Mouse (Mus musculus) kidney, postnatal 36 days (tissue): ENCODE results near the gene Gm49450.
A peak's percentile ranks its signal among the peaks of the same experiment; 100 is the strongest.
"Not testable (repeated sequence)": the region's sequence is repeated elsewhere in the genome, so short reads cannot be mapped to it uniquely, and the experiment has no call there.

Source experiments
- DNase-seq, 2 experiments: peaks; one replicate each; pipeline ENCODE4 v3.0.0; 2021 to 2022; ENCODE audit warnings: mixed read lengths in 2 of 2

The Gm49450 gene

DNA sequence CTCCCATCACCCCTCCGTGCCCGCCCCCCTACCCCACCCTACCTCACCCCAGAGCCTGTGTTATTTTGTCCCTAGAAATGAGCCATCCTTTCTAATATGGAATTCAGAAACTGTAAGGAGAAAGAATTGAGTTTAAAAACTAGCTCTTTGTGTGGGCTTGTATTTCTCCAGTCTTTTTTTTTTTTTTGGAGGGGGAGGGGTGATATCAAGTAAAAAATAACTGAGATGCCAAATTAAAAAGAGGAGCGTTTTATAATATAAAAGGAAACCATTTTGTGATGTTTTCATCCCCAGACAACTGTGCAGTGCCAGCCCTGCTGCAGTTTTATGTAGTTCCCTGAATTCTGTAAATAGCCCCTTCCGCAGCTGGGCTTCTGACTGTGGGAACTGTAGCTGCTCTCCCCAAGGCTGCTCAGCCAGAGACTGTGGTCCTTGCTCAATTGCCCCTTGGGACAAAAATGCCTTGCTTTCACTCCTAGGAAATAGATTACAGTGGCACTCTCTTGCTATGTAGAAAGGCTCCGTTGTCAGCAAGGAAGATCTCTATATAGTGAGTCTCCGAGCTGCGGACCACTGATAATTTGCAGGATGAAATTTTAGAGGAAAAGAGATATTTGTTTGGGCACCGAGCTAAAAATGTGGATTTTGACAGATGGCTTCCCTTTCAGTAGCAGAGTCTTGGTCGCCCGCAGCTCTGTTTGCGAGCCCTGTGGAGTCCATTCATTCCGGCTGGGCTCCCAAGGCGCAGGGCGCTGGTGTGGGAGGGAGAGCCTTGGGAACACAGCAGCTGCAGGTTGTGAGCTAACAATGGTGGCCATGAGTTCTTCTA is 1.3 kb upstream of the Gm49450 start:
- DNase-seq: no peak

DNA sequence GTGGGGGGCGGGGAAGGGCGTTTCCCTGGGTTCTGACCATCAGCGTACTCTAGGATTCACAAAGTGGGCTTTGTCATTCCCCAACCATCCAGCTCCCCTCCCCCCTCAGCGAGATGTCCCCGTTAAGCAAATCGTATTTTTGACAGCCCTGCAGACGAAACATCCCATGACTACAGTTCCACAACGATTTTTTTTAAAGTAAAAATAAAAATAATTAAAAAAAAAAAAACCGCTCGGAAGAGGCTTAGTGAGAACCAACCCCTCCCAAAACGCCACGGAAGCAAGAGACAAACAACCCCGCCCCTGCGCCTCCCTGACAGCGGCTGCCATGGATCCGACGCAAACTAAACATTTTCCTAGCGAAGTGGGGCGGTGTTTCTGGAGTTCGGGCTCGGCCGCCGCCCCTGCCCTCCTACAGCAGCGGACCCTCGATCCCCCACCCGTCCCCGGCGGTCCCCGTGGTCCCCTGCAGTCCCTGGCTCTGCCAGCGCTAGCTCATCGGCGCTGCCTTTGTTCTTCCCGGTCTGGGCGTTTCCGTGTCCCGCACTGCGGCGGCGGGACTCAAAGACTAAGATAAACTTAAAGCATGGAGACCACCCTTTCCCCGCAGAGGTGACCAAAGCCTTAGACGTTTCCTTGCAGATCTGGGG is 475 bp downstream of the Gm49450 start:
- DNase-seq: peak; percentile 72 to 79

DNA sequence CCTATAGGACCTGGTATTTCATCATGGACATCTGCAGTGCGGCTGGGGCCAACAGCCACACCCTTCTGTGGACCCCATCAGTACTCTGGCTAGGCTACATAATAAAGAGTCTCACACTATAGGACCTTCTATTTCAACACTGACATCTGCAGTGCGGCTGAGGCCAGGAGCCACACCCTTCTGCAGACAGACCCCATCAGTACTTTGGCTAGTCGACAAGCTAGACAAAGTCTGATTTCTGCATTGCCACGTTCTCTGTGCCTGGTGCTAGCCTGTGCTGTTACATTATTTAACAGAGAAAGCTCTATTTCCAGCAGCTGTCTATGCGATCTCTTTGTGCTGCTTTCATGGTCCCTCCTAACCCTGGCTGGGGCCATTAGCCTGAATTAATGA is 1.3 kb downstream of the Gm49450 start:
- DNase-seq: no peak

DNA sequence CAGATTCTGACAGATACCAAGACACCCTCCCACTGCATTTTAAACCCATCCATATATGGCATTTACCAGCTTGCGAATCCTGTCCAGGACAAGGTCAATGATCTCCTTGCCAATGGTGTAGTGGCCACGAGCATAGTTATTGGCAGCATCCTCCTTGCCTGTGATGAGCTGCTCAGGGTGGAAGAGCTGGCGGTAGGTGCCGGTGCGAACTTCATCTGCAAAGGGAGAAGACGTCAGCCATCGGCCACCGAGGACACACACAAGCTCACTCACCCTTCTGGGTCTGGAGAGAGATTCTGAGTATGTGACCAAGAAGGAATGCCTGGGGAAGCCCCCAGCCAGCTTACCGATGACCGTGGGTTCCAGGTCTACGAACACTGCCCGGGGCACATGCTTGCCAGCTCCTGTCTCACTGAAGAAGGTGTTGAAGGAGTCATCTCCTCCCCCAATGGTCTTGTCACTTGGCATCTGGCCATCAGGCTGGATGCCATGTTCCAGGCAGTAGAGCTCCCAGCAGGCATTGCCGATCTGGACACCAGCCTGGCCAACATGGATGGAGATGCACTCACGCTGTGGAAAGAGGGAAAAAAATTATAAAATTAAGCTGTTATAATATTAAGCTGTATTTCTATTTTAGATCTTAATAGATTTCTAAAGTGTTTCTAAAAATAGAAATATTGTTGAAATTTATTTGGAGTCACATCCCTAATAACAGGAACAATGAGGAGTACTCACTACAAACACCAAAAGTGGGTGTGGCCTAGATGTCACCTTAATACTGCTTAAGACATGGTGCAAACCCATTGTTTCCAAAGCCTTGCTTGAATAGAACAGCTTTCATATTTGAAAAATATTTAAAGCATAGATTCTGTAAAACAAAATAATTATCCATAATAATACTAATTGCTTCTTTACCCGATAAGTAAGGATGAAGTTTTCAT is 2.0 kb downstream of the Gm49450 start:
- DNase-seq: not testable (repeated sequence)

DNA sequence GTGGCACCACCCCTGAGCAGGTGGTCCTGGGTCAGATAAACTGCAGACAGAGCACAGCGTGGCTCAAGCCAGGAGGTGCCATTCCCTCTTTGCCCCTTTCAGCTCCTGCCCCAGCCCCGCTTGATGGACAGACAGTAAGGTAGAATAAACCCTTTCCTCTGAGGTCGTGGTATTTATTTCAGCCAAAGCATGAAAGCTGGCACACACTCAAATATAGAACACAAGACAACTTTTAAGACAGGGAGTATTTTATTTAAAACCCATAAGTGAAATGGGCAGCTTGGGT is 3.8 kb downstream of the Gm49450 start:
- DNase-seq: no peak

DNA sequence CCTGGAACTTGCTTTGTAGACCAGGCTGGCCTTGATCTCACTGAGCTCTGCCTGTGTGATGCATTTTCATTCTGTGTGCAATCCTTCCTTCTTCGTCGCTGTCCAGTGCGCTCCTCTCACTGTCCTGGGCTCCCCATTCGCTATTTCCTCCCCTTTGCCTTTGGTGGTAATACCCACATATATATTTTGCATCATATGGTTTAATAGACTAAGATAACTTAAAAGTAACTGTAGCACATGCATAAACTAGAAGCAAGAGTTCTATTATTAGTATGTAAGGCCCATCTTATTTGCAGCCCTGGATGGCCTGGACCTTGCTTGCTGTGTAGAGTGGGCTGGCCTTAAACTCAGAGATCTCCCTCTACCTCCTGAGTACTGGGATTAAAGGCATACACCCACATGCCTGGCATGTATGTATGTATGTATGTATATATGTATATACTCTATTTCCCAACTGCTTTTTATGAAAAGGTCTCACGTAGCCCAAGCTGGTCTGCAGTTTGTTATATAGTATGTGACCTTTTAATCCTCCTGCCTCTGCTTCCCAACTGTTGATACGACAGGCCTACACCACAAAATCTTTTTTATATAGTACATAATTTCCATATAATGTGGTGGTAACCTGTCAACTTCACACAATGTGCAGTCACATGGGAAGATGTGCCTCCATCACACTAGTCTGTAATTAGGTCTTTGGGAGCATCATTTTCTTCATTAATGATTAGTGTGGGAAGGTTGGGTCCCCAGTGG is 4.3 kb downstream of the Gm49450 start:
- DNase-seq: no peak

DNA sequence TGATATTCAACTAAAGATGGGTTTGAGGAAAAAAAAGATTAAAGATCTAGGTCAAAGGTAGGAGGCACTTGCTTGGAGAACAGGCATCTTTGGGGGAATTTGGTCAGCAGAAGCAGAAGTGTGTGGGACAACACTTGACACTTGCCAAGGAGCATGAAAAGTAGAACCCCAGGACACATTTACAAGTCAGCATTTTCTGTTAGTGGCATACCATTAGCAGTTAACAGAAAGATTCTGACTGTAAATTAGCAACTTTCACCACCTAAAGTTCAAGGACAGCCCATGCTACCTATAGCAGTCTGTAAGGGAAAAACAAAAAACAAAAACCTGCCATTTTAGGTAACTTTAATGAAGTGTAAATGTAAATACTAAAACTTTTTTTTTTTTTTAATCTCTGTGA is 5.0 kb downstream of the Gm49450 start:
- DNase-seq: no peak

DNA sequence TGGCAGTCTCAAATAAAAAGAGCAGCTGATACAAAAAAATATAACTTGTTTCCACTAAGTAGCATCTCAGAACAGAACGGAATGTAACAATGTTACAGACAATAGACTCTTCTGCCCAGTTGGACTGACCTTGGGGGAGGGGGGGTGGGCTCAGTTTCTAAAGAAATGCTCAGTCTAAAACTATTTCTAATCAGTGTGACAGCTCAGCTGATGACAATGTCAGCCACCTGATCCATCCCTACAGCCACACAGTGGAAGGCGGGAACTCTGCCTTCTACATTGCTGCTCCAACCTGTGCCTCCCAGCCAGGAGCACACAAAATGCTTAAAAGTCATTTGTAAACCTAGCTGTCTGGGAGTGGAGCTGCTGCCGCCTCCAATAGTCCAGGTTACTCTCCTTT is 5.5 kb downstream of the Gm49450 start:
- no peak for DNase-seq

DNA sequence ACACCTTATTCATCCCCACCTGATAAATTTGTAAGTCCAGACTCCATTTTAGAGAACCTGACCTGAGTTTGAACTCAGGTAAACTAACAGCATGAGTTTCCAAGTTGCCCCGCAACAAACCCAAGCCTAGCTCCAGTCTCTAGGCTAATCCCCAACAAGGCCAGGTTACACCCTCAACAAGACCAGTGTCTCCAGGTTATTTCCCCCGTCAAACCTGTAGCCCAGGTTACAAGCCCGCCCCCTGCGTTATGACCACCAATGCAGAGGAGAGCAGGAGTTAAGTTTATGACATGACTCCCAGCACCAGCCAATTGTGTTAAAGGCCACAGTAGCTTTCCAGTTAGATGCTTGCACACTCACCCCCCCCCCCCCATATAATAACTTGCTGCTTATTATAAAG is 10.2 kb downstream of the Gm49450 start:
- no peak for DNase-seq

DNA sequence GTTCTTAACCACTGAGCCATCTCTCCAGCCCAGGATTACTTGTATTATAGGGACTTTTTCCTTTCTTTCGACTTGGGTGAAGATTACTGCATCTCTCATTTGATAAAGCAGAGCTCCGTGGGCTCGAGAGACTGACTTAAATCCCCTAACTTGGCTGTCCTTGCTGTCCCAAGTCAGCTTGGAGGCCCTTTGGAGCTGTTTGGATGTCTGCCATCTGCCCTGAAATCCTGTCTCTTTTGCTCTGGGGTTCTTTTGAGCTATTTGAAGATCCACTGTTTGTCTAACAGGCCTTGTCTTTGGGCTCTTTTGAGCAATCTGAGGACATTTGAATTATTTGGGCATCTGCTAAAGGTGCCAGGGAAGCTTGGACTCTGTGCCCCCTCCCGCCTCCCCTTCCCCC is 11.3 kb downstream of the Gm49450 start:
- DNase-seq: no peak

DNA sequence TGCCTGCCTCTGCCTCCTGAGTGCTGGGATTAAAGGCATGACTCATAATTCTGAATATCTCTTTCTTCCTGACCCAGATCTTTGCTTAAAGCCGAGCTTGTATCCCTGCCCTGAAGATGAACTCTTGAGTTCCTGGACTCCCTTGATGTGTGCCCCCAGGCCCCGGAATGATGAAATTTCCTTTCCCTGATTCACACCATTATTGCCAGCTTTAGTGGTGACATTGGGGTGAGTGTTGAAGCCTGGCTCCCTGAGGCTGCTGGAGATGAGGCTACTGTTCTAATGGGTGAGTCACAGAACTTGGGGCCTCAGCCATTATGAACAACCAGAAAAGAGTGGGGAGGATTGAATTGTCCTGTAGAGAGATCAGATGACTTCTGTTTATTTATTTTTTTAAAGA is 11.8 kb downstream of the Gm49450 start:
- no peak for DNase-seq

DNA sequence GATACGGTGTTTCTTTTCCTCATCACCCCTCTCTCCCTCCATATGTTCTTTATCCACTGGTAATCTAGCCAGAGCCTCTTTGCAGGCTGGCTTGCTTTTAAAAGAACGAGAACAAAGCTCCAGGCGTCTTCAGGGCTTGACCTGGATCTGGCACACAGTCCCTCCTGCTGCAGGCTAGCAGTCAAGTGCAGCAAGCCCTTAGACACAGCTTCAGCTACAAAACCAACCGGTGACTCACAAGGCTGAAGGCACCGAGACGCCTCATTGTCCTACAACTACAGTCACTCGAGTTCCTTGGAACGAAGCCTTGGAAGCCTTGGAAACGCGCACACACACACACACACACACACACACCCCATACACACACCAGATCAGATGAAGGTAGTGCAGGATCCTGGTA is 12.5 kb downstream of the Gm49450 start:
- DNase-seq: no peak

DNA sequence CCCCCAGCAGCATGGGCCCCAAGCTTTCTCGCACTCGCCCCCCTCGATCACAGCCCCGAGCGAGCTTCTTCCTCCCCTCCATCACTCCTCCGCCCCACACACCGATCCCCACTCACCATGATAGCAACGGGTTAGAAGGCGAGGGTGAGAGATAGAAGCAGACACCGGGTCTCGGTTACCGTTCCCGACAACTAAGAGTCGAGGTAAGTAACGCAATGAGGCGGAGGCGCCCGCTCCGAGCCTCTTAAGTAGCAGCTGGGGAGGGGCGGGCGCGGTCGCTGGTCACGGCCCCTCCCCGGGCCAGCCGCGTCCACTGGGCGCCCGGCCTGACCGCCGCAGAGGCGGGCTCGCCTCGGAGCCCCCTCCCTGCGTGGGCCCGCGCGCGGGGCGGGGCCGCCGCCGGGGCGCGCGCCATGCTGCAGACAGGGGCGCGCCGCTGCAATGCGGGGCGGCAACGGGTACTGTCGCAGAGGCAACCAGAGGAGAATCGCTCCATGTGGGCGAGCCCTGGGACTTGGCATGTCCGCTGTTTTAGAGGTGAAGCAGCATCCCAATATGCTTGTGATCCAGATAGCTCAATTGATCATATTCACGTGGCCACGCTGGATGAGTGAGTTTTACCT is 19.0 kb downstream of the Gm49450 start, which contains the start of gene Tuba1b:
TSS of gene Tuba1b (minus strand) at position 349 of the 623 bp plus-strand sequence.
- DNase-seq: peak; percentile 93 to 95

DNA sequence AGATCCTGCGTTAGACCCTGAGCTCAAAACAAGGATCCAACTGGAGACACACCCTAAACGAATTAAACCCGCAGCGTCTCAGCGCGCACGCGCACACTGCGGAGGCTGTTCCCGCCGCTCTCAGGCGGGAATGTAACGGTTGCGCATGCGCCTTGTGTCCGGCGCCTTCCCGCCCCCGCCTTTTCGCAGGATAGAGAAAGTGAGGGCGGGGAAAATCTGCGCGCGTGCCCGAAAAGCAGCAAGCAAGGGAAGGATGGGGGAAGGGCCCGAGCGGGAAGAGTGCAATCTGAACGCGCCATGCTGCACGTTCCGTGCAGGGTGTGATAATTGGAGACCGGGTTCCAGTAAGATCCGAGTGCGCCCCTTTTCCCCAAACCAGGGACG is 19.5 kb downstream of the Gm49450 start:
- DNase-seq: peak; percentile 98 to 99

DNA sequence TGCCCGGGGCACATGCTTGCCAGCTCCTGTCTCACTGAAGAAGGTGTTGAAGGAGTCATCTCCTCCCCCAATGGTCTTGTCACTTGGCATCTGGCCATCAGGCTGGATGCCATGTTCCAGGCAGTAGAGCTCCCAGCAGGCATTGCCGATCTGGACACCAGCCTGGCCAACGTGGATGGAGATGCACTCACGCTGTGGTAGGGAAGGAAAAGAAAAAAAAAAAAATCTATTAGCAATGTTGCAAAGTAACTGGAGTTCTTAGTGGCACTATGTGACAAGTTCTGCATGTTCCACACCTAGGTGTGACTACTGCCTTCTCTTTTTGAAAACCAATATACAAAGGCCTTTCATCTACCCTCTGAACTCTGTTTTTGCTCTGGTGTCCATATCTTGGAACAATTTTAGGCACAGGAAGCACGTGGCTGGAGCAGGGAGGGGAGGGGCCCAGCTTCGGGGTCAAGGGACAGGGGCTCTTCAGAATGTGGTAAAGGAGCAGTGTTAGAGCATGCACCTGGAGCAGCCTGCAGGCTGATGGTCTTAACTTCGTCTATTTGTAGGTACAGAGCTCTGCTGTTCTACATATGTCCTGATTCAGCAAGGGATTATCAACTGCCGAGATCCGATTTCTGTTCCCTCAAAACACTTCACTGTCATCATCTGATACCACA is 20.2 kb downstream of the Gm49450 start:
- peak in 1 of 2 experiments; percentile 45 for DNase-seq

DNA sequence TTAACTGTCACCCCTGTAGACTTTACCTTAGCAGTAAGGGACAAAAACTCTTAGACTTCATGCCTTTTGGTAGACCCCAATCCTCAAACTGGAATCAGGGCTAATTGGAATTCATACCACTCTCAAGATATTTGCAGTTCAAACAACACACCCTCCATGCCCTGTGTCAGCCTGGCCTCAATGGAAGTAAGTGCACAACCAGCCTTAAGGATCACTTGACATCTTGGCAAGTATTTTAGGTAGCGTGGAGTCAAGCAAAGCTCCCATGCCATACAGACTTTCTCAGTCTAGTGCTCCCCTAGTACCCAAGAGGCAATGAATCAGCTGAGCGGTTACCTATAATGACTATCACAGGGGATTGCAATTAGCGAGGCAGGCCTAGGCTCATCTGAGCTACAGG is 22.4 kb downstream of the Gm49450 start:
- DNase-seq: no peak

DNA sequence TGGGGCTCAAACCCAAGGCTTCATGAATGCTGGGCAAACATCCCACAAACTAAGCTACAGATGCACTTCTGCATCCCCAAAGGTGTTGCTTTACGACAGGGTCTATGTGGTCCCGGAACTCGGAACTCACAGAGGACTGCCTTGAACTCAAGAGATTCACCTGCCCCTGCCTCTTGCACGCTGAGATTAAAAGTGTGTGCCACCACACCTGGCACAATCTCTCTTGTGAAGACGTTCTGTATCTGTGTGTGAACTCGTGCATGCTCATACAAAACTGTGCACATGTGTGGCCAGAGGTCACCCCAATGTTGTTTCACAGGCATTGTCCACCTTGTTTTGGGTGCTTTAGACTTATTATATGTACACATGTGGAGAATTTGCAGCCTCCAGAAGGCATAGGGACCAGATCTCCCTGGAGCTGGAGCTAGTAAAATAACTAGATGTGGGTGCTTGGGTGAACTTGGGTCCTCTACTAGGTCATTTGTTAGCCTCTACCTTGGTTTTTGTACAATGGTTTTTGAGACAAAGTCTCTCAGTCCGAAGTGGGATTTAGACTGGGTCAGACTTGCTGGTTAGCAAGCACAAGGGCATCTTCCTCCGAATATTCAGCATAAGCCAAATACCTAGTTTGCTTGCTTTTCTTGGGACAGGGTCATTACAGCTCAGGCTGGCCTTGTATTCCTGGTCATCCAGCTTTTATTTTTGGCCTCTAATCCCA is 23.2 kb downstream of the Gm49450 start:
- no peak for DNase-seq

DNA sequence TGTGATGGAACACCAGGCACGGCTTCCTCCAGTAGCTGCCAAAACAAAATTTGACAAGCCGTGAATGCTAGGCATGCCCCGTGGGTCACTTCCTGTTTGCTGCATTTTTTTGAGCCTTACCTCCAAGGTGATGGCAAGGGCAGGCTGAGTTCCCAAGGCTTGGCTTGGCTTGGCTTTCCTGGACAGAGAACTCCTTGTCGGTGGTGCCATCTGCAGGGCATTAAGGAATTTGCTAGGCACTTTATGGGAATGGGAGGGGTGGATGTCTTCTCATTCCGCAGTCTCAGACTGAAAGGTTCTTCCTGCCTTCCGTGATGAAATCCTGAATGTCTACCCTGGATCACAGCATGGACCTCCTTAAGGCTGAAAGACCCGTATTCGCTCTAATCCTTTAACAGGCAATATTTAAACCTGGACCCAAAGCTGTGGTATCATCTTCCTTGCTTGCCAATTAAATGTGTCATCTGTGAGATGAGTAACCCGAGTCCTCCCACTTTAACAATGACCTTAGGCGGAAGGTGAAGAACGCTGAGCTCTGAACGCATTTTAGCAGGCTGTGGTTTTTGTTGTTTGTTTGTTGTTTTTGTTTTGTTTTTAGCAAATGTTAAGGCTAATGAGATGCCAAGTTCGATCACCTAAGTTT is 24.6 kb downstream of the Gm49450 start:
- DNase-seq: peak; percentile 92 to 93

DNA sequence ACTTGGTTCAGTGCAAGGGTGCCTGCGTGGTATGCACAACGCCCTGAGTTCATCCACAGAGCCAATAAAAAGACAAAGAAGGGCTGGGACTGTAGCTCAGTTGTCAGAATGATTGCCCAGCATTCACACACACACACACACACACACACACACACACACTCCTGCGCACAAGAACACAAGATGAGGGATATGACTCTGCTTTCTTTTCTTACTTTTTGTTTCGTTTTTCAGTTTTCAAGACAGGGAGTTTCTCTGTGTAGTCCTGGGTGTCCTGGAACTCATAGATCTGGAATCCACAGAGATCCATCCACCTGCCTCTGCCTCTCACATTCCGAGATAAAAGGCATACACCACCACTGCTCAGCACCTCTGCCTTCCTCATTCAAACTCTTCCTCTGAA is 25.8 kb downstream of the Gm49450 start:
- no peak for DNase-seq

DNA sequence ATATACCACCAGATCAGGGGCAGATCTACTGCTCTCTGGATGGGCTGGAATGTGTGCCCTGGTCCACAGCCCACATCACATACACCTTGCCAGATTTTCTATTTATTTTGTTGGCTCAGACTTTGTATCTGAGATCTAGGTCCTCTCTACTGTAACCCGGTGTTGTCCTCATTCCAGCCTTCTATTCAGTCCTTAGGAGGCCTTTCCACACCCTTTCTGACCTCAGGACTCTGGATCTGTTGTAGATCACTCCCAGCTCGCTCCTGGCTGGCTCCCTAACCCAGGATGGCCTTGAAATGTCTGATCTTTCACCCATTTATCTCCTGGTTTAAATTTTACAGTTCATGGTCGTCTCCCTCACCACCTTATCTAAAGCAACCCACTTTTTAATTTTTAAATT is 28.7 kb downstream of the Gm49450 start:
- DNase-seq: peak; percentile 56 to 59
